Mouse (Mus musculus) C3H10T1/2 (cell line): ENCODE results near the gene Nabp1. TPM values are rescaled to one million over a fixed set of nuclear protein-coding genes. Genes with fewer than 3 reads are reported as not detected.

Experiments
- polyA plus RNA-seq, 2 experiments: library from polyadenylated mRNA; unstranded; fragments of >200 nt; fragmentation: generic; extraction: Trizol; gene quantifications; one replicate each; pipeline ENCODE4 v1.2.1; 2012; ENCODE audit warnings: missing spikeins in 2 of 2

The Nabp1 gene
- 1 to 10 TPM in 1 of 2 experiments, under 1 TPM in 1; 0.37 to 2.4 TPM for polyA plus RNA-seq

GRCm38 (mm10) chr1:51478262-51479026 is at the start of gene Nabp1:
TSS of gene Nabp1 (minus strand) at chr1:51478425.

Other genes with a start within 250 kb of the Nabp1 start
- gene Cavin2, start 189.3 kb downstream of the Nabp1 start, polyA plus RNA-seq, result 10 to 100 TPM in 1 of 2 experiments, 1 to 10 TPM in 1; 1.6 to 15.5 TPM